Mouse (Mus musculus): Measurements from ENCODE around the gene Lyl1.

Lyl1 gene

GRCm38 (mm10) chr8:84703466-84704249 lies 2.4 kb downstream of the Lyl1 start:
- DNase-seq (ENCODE audit: low read depth, low spot score), result no peak

DNA sequence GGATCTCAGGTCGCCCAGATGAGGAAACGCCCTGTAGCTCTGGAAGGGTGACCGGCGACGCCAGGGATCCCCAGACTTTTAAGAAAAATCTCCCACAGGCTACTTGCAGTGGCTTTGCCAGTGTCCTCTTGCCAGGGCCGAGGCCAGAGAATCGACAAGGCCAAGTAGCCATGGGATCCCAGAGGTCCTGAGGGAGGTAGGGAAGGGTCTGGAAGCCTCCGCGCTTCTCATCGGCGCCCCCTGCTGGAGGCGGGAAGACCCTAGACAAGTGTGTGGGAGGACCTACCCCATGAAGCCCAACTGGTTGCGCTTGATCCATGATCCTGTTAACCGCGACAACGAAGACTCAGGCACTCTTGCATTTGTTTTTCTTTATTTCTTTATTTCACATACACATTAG lies 3.1 kb downstream of the Lyl1 start:
- peak; percentile 96 for DNase-seq (ENCODE audit: low read depth, low spot score)

DNA sequence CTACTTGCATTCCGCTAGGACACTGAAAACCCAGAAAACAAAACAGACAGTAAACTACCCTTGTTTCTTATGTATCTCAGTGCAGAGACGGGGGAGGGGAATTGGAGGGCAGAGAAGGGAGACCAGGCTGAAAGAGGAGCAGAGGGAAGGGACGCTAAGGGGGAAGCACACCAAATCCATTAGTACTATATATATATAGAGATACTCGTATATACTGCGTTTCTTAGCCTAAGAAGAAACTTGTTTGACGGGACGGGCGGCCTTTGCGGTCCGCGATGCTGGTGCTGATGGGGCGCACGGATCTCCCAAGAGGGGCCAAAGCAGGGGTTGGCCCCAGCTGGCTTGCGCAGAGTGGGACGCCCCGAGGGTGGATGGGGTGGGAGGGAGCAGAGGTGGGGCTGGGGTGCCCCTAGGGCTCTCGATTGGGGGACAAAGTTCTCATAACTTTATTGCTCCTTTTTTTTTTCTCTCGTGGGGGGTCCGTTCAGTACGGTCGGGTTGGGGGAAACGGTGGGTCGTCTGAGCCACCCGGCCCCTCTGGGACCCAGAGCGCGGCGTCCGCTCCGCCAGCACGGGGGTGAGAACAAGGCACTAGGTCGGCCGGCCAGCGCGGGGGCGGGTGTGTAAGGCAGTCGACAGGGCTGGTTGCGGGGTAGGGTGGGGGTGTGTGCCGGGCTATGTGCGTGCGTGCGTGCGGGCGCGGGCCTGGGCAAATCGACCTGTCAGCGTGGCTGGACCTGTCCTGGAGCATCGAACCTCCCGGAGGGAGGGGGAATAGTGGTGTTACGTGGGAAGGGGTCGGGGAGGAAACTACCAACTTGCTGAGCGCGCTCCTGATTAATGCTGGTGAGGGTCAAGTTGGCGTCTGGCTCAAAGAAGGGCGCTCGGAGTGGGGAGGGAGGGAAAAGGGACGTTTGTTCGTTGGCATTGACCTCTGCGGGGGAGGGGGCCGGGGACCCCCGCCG lies 3.9 kb downstream of the Lyl1 start:
- peak; percentile 59 for DNase-seq (ENCODE audit: low read depth, low spot score)

DNA sequence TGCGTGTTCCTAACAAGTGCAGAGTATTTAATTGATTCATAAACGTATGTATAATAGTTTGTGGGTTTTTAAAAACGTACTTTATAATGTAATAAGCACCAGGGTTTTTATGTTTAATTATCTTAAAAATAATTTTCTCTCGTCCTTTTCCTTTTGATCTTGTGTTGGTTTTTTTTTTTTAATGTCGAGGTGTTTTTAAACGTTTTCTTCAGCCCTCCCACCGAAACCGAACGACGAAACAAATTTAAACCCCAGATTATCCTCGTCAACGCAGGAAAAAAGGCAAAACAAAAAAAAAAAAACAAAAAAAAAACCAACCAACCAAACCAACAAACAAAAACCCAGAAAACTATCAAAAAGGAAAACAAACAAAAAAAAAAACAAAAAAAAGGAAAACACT lies 4.7 kb downstream of the Lyl1 start:
- no peak for DNase-seq (ENCODE audit: low read depth, low spot score)

GRCm38 (mm10) chr8:84706610-84707266 lies 5.5 kb downstream of the Lyl1 start:
- no peak for DNase-seq (ENCODE audit: low read depth, low spot score)

GRCm38 (mm10) chr8:84707267-84707883 lies 6.1 kb downstream of the Lyl1 start:
- DNase-seq (ENCODE audit: low read depth, low spot score), result no peak

GRCm38 (mm10) chr8:84708071-84708541 lies 6.8 kb downstream of the Lyl1 start:
- no peak for DNase-seq (ENCODE audit: low read depth, low spot score)

DNA sequence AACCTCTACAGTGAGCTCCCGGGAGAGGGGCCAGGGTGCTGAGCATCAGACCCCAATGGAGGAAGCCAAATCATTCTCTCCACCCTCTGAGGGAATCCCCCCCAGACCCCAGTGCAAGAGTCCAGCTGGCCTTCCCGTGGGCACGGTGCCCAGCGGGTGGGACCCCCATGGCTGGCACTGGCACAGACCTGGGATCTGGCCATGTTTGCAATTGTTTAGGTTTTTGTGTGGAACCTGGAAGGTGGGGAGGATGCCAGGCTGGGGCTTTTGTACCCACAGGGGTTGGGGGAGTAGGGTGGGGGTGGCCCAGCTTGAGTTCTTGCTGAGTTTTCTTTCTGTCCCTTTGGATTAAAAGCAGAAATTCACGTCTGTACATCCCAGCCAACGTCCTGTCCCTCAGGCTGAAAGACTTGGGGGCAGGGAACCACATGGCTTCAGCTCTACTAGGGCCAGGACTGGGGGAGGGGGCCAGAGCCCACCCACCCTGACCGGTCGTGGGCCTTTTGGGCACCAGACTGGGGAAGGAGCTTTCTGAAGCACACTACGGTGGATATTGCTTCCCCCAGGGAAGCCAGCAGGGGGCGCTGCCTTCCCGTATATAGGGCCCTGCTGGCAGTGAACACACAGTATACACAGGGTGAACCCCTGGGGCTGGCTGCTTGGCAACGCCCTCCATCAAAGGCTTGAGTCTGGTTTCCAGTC lies 7.7 kb downstream of the Lyl1 start:
- DNase-seq (ENCODE audit: low read depth, low spot score), result peak; percentile 93

GRCm38 (mm10) chr8:84709931-84710330 lies 8.7 kb downstream of the Lyl1 start:
- no peak for DNase-seq (ENCODE audit: low read depth, low spot score)

- no peak for DNase-seq (ENCODE audit: low read depth, low spot score)
Measured at GRCm38 (mm10) chr8:84711312-84711711, 10.1 kb downstream of the Lyl1 start.

DNA sequence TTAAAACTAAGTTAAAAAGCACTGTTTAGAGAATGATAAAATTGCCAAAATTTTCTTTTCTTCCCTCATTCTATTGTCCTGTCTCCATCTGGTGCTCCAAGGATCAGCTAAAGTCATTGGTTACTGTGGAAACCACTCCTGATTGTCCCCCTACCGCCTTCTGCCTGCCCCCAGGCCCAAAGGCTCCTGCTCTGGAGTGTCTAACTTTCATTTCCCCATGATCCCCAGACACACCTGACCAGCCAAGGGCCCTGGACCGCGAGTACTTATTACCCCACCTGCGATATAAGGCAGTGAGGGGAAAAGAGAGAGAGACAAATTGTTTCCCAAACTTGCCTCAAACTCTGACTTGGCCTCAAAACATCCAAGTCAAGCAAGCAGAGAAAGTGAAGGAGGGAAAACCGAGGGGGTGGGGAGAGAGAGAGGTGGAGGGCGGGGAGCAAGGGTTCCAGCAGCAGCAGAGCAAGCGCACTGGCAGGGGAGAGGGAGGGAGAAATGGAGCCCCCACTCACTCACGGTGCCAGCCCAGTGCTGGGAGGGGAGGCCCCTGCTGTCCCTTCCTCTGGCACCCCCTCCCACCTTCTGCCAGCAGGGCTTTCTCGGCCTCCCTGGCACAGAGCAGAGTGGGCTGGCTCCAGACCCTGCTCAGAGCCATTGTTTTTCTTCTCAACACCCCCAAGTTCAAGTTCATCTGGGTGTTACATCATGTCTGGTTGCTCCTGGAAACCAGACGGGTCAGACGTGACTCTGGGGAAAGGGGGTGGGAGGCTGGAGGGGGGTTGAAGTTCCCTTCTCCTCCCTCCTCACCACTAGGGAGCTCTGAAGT lies 10.9 kb downstream of the Lyl1 start:
- DNase-seq (ENCODE audit: low read depth, low spot score), result no peak

DNA sequence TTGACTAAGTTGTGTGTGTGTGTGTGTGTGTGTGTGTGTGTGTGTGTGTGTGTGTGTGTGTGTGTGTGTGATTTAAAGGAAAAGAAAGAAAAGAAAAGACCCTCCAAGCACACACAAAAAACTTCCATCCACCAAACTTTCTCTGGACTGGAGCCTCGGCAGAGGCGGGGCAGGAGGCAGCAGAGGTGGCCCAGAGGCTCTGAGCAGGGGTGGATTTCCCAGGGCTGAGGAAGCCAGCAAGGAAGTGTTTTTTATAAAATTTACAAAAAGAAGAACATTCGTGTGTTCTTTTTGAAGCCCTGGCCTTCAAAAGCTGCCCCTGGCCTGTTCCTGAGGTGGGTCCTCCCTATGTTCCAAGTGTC lies 11.5 kb downstream of the Lyl1 start:
- no peak for DNase-seq (ENCODE audit: low read depth, low spot score)

DNA sequence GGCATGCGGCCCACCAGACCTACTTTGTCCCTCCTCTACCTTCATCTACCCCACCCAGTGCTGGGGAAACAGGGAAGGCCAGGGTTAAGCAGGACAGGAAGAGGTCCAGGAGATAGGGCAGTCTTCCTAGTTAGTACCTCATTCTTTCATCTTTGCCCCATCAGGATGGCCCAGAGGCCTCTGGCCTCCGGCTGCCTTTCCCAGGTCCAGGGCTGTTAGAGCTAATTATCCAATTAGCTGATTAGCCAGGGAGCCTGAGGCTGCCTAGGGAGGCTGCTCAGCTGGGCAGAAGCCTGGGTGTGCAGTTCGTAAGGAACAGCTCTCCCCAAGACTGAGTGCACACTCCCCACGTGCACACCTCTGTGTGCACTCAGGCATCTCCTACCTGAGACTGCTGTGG lies 12.1 kb downstream of the Lyl1 start:
- no peak for DNase-seq (ENCODE audit: low read depth, low spot score)

GRCm38 (mm10) chr8:84714161-84714560 lies 12.9 kb downstream of the Lyl1 start:
- no peak for DNase-seq (ENCODE audit: low read depth, low spot score)

DNA sequence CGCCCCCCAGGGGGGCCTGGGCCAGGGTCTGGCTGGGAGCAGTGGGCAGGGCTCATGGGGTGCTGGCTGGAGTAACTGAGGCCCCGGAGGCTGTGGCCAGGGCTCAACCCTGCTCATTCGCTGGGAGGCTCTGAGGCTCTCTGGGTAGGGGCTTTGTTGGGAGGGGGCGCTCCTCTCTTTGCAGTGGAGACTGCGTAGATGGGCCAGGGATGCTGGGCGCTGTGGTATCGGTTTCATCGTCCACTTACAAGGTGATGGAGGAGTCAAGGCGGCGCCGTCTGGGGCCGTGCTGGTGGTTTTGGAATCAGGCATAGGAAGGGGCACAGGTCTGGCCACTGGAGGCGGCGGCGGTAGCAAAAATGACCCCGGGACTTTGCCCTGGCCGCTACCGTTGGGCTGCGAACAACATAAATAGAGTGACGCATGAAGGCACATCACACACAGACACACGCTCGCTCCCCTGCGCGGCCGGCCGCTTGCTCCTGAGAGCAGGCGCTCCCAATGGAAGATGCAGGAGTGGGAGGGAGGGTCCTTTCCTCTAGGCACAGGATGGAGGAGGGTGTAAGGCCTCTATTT lies 14.7 kb downstream of the Lyl1 start:
- DNase-seq (ENCODE audit: low read depth, low spot score), result no peak

- DNase-seq (ENCODE audit: low read depth, low spot score), result no peak
Measured at GRCm38 (mm10) chr8:84716790-84717189, 15.5 kb downstream of the Lyl1 start.

DNA sequence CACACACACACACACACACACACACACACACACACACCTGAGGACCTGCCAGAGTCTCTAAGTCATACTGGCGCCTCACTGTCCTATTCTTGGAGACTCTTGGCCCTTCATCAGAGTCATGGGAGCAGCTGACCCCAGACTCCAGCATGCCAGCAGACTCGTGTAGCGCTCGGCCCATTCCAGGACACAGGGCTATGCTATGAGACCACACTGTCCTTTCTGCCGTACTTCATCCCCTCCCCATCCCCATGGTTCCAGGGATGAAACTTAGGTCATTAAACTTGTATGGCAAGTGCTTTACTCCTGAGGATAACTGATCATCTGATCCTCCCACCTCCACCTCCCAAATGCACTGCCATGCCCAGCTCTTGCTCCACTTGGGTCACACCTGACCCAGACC lies 17.2 kb downstream of the Lyl1 start:
- DNase-seq (ENCODE audit: low read depth, low spot score), result no peak

DNA sequence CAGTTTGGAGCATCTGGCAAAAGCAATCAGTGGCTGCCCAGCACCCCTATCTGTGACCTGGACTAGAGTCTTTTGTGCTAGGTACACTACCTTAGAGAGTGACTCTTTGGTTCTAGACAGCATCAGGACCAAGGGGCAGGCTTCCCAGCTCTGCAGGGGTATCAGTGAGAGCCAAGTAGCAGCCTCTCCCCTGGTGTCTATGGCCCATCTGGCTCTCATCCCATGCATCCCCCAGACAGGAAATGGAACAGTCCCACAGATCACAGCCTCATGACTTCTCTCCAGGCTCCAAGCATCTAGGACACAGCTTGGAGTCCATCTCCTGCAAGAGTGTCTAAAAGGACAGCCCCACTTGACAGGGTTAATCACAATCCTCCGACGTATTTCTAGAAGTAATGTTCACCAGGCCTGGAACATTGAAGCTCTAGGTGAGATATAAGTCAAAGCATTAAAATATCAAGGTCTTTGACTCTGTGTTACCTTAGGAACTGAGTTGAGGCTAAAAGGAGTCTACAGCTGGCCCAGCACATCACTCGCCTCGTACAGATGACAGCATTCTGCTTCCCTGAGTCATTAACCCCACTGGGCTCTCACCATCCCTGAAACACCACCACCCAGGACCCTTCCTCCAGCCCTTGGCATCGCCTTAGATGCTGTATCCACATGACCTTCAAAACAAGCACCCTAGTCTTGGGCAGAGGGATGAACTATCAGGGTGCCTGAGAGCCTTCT lies 17.9 kb downstream of the Lyl1 start:
- no peak for DNase-seq (ENCODE audit: low read depth, low spot score)

DNA sequence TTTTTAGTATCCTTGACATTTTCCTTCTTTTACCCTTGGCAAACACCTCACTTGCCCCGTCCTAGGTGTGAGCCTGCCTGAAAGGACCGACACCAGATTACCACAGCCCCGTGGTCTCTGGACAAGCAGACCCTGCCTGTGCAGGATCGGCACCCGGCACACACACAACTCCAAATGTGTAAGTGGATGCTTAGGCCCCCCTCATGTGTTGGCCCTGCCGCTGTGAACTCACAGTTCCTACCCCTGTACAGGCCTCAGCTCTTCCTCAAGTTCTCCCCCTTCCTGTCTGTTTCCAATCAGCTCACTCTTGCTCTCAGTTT lies 21.2 kb downstream of the Lyl1 start:
- no peak for DNase-seq (ENCODE audit: low read depth, low spot score)
